Mouse (Mus musculus): ENCODE results near the gene Scaf1.

The Scaf1 gene

DNA sequence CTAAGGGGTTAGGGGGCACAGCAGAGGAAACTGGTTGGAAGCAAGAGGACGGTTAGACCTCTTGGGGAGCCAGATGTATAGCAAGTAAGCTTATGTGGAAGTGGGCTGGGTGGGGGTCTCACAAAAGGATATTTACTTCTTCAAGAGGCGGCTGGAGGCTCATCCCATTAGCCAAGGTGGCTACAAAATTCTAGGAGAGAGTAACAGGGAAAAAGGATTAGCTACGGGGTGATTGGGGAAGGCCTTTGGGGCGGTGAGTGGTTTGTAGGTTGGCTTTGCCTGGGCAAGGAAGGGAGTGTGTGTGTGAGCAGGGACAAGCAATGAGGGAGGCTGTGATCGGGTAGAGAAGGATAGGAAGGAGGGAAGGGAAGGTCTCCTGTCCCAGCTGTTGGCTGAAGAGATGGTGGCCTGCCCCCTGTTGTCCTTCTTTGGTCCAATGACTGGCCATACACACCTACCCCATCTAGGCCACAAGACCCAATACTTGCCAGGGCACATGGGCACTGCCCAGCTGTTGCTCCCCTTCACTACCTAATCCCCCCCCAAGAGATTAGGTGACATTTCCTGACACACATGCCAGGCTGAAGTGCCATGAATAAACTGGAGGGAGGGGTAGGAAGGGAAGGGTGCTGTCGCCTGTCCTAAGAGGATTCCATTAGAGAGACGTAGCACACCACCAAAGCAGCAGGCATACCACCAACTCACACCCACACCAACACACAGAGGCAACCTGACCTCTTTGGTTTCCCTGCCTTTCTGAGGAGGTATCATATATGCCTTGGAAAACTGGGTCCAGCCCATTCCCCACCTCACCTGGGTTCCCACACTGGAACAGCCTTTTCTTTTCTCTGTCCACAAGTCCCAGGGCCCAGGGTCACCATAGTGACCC, 32.0 kb downstream of the Scaf1 start:
- no peak for DNase-seq

DNA sequence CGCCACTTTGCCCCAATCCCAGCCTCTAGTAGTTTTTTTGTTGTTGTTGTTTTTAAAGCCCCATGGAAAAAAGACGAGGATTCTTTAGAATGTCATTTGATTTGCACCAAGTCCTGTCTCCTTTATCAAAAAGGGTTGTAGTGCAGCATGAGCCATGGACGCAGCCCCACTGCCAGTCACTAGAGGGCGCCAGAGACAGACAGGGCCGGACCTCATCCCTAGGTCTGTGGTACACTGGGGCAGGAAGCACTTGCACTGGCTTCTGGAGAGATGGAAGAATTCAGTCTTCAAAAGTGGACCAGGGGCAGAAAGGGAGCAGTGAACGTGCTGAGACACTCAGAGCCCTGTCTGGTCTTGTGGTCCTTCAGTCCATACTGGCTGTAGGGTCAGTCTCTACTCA, 33.1 kb downstream of the Scaf1 start:
- DNase-seq, result peak; percentile 83 to 89

DNA sequence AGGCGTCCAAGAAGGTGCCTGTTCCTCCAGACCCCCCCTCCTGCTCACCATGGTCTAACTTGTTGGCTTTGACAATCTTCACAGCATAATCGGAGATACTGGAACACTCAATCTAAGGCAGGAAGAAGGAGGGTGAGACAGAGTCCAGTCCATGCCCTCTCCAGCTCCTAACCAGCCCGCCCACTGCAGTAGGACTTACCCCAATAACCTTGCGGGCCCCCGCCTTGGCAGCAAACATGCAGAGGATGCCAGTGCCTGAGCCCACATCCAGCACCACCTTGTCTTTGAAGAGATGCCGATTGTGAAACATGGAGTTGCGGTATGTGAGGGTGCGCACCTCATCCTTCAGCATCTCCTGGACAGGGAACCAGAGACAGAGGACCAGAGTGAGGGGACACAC, 34.6 kb downstream of the Scaf1 start:
- no peak for DNase-seq

DNA sequence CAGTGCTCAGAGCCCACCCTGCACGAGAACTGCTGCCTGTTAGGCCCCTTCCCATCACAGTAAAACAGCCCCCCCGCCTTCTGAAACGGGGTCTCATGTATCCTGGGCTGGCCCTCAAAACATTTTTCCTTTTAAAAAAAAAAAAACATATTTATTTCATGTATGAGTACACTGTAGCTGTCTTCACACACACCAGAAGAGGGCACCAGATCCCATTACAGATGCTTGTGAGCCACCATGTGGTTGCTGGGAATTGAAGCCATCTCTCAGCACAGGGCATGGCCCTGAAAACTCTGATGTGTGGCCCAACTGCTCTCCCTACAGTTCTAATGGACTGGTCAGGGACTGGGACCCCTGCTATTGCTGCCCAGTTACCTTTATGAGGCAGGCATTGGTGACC, 37.9 kb downstream of the Scaf1 start:
- no peak for DNase-seq

DNA sequence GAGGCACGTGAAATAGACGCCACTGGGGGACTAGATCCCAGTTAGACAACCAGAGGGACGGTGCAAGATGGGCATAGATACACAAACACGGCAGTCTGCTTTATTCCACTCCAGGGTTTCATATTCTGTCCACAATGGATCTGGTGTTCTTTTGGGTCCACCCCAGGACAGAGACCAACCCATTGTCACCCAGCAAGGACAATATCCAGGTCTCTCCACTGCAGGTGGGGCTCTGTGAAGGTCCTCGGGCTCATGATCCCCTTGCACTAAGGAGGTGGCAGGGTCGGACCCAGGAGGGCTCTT, 41.1 kb downstream of the Scaf1 start:
- no peak for DNase-seq

DNA sequence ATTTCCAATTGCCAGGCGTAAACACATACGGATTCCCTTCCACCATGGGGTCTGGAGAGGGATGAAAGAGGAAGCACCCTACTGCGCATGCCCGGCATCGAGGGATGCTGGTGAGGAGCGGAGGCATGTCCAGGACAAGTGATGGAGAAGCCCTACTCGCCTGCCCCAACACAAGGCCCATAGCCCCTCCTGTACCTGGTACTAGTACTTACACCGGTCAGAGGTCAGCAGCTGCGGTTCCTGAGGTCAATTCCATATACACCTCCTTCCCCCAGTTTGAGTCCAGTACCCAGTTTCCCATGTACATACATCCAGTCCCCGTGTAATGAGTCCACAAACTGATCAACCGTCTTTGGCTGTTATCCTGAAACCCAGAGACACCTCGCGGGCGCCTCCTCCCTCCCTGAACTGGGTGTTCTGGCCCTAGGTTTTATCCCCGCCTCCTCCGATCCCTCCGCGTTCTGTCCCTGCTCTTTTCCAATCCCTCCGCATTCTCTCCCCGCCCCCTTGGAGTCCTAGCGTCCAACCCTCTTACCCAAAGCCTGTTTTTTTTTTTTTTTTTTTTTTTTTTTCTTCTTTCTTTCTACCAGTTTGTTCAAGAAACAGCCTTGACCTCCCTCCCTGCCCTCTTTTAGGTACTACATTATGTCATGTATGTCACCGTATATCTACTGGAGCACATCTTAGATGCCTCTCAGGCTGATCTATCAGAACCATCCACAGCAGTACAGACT, 41.6 kb downstream of the Scaf1 start, which contains the start of gene Cpt1c:
Gene Cpt1c, minus strand, starts transcription at position 469 of the 734 bp plus-strand sequence.
- peak; percentile 77 for DNase-seq

DNA sequence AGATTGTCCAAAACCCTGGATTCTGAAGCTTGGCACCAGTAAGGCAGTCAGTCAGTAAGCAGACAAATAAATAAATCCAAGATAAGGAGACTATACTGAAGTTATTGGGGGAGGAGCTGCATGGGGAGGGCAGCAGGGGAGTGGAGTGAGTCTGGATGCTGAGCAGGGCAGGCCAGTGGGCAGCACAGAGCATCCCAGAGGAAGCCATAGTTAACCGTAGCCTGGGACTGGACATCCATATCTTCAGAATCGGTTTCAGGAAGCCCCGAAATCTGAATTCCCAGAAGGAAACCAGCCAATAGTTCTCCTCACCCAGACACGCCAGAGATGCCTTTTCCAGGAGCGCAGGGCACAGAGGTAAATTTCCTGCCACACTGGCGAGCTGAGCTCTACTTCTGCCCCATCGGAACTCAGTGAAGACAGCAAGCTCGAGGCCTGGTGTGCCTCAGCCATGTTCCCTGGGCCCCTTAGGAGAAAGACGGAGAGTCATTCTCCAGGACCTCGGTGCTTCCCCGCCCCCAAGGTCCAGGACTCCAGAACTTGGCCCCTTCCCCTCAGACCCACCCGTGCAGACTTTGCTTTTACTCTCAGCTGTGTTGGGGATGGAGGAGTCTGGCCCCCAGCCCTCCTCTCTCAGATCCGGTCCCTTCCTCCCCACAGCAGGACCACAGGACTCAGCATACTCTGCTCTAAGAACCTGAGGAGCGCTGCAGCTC, 42.6 kb downstream of the Scaf1 start:
- no peak for DNase-seq

DNA sequence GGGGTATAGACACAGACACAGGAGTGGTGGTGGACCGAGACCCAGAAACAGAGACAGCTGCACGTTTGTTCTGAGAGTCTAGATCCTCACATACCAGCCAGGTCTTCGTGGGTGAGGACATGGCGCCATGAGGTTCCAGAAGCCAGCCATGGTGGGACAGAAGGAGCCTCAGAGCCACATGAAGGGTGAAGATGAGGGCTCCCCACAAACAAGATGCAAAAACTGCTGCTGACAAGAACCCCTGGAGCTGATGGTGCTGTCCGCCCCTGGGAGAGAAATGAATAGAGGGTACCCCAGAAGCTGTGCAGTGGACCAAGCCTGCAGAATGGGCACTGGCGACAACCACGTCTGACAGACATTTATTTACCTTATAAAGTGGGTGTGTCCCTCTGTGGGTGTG, 45.0 kb downstream of the Scaf1 start:
- DNase-seq, result no peak

DNA sequence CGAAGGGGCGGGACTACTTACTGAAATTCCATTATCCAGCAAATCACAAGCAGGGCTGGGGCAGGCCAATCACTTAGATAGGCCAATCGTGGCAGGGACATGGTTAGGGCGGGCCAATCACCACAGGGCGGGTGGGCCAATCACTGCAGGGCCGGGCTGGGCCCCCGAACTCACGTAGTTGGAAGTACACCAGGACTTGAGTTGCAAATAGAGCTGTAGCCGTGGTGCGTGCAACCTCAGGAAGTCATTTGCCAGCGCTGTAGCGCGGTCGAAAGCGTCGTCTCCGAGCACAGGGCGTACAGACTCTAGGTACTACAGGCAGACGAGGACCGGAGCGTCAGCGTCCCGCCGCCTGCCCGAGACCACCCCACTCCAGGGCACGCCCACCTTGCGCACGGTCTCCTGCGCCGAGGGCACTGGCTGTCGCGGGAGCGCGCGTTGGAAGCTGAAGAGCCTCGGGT, 45.9 kb downstream of the Scaf1 start:
- peak; percentile 88 to 92 for DNase-seq

DNA sequence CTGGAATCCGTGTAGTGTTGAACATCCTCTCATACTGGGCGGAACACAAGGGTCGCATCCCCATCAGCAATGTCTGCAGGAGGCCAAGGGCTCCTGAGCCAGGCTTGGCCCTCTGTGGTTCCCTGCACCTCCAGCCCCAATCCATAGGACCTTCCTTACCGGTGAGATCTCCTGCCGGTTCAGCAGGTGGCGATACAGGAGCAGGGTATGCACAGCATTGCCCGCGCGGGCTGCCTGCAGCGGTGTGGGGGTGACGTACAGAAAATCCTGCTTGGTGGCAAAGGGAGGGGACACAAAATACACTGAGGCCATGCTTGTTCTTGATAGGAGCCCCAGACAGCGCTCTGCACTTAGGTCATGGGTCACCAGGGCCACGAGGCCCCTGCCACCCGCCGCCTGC, 49.5 kb downstream of the Scaf1 start:
- no peak for DNase-seq

DNA sequence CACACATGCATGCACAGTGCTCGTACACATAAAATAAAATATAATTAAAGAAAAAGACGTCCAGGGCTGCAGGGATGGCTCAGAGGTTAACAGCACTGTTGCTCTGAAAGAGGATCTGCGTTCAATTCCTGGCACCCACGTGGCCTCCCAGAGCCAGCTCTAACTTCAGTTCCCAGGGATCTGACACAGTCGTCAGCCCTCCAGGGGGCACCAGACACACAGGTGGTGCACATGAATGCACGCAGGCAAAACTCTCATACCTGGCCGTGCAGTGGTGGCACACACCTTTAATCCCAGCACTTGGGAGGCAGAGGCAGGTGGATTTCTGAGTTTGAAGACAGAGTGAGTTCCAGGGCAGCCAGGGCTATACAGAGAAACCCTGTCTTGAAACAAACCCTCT, 50.2 kb downstream of the Scaf1 start:
- no peak for DNase-seq

DNA sequence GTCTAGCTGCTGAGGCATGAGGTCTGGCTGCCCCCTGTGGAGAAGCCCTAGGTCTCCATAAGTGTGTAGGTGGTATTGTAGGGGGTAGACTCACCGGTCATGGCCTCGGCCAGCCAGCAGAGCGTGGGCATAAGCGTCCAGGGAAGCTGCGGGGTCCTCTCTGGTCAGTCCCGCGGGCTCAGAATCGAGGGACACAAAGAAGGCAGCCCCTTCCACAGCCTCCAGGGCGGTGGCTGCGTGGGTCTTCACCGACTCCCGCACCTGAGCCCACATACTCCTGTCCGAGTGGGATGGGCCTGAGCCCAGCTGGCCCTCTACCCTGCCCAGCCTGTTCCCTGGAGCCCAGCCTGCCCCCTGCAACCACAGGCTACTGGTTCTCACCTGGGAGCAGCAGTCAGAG, 51.2 kb downstream of the Scaf1 start:
- DNase-seq, result no peak

DNA sequence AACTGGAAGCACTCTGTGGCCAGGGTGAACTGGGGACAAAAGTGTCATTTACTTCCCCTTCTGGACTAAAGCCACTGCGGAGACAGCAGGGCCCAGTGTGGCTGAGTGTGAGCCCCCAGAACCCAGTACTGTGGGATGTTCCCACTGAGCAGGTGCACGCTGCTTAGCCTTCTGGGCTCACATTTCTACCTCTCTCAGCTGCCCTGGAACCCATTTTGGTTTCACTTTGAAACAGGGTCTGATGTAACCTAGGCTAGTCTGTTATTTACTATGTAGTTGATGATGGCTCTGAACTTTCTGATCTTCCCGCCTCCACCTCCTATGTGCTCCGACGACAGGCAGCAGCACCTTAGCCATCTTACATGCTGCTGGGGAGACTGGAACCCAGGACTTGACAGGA, 53.3 kb downstream of the Scaf1 start:
- DNase-seq, result no peak

DNA sequence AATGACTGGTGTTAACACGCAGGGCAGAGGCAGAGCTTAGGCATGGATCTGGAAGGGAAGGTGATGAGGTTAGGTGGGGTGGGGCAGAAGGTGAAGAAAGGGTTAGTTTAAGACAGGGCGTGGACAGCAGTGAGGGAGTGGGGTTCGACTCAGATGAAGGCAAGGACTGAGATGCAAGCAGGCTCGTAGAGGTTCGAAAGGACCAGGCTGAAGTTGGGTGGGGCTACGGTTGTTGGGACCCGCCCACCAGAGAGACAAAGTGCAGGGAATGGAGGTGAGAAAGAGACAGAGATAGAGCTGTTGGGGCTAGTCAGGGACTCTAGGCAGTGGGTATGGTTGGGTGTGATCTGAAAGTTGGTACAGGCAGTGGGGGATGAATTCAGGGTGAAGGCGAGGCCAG, 53.8 kb downstream of the Scaf1 start:
- DNase-seq, result no peak

DNA sequence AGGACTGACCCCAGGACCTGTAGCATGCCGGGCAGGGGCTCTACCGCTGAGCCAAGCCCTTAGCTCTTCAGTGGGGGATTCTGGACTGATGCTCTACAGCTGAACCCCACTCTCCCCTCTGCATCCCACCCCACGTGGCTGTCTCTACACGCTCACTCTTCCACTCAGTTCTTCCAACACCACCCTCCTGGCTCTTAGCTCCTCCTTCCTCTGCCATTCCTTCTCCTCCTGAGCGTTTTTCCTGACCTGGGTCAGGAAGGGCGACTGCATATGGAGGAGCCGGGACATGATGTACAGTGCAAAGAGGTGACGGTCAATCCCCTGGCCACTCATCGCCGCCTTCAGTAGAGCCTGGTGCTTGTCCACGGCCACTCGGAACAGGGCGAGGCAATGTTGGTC, 55.7 kb downstream of the Scaf1 start:
- DNase-seq, result no peak

DNA sequence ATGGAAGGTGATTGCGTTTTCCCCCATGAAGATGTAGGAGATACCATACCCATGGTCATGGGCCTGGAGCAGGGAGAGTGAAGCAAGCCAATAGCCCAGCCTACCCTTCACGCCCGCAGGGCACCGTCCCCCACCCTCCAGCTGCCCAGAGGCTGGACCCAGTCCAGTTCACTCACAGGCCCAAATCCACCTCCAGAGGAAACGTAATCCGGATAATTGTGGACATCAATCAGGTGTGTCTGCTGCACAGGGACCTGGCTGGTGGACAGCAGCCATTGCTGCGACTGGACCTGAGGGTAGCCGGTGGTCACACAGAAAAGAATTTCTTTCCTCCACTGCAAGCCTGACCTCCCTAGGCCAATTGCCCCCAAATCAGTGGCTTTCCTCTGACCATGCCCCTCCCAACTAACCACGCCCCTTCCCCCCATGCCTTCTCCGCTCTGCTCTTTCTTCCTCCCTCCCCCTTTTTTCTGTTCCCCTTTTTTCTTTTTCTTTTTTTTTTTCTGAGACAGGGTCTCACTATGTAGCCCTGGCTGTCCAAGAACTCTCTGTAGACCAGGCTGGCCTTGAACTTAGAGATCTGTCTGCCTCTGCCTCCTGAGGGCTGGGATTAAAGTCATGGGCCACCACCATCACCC, 56.2 kb downstream of the Scaf1 start:
- DNase-seq, result no peak

DNA sequence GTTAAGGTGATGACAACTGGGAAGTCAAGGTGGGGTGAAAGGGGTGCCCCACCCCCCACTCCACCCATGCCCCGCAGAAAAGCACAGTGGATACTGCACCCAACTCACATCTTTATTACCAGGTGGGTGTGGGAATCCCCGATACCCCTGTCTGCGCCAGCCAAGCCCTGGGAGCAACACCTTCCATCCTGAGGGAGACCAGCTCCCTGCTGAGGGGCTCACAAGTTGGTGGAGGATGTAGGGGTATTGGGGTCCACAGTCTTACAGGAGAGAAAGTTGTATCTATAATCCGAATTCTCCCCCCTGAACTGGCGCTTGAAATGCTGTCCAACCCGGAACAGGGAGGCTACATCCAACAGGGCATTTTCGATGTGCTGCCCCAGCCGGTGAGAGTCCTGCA, 56.9 kb downstream of the Scaf1 start:
- no peak for DNase-seq

DNA sequence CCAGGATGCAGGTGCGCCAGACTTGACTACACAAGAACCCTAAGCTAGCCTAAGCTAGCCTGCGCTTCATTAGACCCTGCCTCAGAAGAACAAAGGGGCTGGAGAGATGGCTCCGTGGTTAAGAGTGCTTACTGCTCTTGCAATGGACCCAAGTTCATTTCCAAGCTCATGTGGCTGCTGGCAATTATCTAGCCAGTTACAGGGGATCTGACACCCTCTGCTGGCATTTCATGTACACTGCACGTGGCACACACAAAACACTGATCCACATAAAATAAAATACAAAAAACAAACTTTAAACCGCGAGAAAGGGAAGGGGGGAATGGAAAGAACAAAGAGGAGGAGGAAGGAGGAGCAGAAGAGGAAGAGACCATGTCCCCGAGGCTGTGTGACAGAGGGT, 58.0 kb downstream of the Scaf1 start:
- DNase-seq, result peak in 1 of 2 experiments; percentile 34

DNA sequence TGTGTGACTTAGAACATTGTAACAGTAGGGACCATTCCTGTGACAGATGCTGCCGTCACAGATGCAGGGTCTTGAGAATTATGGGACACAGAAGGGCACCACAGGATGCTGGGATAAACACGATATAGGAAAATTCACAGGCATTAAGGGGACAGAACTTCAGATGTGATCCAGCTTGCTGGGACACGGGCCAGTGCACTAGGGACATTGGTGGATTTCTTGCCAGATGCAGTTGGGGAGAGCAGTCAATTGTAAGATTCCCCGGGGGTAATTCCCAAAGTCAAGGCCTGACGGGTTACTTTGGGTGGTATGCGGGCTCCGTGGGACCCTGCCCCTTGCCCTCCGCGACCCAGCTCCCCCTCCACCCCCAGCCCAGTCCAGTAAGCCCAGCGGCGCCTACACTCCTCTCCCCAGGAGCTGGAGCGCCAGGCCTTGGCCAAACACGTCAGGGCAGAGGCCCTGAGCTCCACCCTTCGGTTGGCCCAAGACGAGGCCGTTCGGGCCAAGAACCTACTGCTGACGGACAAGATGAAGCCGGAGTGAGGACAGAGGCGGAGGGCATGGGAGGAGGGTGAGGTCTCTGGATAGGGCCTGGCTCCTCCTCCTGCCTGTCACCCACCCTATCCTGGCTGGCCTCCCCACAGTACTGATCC, 58.9 kb downstream of the Scaf1 start:
- peak; percentile 66 to 68 for DNase-seq

DNA sequence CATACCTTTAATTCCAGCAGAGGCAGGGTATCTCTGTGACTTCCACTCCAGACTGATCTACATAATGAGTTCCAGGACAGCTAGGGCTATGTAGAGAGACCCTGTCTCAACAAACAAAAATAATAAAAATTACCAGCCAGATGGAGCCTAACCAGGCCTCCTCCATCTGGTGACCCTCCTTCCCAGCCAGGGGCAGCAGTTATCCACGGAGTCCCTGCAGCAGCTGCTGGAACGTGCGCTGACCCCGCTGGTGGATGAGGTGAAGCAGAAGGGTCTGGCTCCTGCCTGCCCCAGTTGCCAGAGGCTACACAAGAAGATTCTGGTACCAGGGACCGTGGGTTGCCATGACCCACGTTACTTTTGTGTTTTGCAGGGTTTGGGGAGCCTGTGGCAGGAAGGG, 59.9 kb downstream of the Scaf1 start:
- no peak for DNase-seq

DNA sequence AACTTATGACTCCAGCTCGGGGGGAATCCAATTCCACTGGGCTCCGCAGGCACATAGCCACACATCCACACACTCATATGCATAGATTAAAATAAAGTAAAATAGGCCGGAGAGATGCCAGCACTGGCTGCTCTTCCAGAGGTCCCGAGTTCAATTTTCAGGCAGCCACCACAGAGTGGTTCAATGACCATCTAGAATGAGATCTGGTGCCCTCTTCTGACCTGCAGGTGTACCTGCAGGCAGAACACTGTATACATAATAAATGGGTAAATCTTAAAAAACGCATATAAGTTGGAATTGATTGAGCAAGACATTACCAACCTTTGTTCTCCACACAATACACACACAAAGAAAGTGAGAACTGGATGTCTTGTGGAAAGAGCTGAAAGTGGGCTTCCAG, 60.5 kb downstream of the Scaf1 start:
- no peak for DNase-seq

DNA sequence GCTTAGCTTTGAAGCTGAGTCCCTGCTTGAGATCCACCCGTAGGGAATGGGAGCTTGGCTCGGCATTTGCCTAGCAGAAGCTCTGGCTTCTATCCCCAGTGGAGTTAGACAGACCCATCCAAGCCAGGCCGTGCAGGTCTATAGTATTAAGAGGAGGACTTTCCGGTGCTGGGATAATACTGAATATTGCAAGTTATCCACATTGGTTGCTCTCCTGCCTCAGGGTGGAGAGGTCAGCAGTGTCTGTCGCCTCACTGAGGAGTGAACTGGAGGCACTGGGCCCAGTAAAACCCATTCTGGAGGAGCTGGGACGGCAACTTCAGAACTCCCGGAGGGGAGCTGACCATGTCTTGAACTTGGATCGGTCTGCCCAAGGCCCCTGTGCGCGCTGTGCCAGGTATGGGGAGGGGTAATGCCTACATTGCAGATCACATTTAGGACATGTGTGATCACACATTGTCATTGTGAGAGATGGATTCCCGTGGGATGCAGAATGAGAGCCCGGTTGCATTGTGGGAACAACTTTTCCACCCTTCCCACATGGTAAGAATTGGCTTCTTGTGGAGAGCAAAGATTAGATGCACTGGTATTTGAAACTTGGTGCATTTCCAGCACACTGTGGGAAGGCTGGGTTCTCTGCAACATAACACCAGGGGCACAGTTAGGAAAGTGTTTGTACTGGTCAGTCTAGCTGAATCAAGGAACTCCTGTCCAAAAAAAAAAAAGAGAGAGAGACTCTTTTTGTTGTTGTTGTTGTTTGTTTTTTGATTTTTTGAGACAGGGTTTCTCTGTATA, 61.9 kb downstream of the Scaf1 start:
- DNase-seq, result no peak

Data from lung, adult 18-20 months (tissue).